Mouse (Mus musculus) adrenal gland, adult (tissue): Measurements from ENCODE around the gene Rad51b.

ENCODE experiments used
- DNase-seq, 2 experiments: peaks; one replicate each; pipeline ENCODE4 v3.0.0; 2022 to 2023; ENCODE audit warnings: low spot score in 1 of 2; ENCODE audit not compliant: inconsistent age in 2 of 2

Rad51b gene

DNA sequence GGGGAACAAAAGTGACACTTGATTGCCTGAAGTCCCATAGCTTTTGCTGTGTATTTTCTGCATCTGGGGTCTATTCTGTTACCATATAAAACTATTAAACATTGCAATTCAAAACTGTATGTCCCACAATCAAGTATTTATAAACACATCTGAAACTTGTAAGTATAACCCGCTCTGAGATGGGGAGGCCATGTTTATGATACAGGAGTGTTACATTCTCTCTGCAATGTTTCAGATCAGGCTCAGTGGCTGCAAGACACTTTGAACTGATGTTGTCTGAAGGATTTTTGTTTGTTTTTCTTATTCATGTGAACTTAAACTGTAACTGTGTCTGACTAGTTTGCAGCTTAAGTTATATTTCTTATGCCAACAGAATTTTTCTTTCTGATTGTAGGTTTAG lies 80.3 kb downstream of the Rad51b start:
- no peak for DNase-seq

DNA sequence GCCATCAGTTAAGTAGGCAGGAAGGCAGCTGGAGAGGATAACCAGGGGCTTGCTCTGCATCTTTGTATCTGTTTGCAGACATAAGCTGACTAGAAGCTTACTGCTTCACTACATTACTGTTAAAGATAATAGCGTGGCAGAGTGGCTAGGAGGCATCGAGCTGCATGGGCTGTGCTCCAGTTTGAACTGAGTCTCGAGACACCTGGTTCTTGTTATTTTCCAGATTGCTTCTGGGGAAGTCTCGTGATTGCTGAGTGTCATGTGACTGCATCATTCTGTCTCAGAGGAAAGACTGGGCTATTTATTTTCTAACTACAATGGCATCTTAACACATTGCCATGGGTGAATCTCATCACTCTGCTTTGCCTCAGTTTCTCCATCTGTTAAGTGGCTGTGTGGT lies 80.8 kb downstream of the Rad51b start:
- no peak for DNase-seq

DNA sequence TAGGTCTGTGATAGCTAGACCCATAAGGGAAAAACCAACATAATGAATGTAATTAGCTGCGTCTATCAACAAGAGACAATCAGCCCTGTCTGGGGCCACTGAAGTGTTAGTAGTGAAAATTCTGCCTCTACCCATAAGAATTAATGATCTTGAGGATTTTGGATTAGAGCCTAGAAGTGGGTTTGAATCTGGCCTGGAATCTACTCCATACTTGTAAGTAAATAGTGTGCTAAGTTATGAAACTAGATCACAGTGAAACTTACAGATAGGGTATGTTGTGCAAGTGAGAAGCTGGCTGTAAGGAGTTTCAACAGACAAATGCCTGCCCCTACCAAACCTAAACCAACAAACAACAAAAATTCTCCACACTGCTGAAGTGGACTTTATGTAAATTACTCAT lies 83.1 kb downstream of the Rad51b start:
- DNase-seq = no peak

DNA sequence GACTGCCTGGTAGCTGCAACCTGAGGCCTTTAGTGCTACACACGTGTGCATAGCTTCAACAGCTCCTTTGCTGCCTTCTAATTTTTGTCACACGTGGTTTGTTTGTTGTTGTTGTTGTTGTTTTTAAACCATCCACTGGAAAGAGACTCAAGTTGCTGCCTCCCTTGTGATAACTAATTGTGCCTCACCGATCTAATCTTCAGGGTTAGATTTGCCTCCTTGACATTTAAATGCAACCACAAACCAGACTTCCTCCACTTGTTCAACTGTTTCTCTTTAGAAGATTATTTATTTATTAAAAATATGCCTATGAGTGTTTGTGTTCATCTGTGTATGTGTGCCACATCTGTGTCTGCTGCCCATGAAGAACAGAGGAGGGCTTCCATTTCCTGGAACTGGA lies 84.4 kb downstream of the Rad51b start:
- DNase-seq = peak in 1 of 2 experiments; percentile 45

DNA sequence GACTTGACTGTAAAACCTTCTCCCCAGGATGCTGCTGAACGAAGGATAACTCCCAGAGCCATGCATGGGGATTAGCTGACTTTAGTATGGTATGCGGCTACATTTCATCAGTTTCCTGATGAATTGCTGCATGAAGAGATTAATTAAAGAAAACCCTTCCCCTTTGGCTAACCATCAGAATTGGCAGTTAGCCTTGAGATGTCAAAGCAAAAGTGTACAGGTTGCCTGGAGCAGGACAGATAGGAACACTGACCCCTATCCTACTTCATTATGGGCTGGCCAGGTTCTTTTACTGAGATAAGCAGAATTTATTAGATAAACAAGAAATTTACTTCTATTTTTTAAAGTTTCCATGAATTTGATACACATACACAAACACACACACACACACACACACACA lies 85.3 kb downstream of the Rad51b start:
- DNase-seq = no peak

DNA sequence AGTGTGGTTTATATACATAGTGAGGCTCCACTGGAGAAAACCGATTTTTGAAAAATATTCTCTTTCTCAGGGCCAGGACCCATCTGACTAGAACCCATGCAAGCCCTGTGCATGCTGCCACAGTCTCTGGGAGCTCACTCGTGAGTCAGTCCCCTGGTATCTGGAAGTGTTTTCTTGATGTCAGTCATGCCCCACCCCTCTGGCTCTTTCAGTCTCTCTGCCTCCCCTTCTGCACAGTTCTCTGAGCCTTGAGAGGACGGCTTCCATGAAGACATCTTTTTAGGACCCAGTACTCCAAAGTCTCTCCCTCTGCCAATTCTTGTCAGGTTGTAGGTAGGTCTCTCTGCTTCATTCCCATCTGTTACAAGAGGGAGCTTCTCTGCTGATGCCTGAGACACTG lies 86.5 kb downstream of the Rad51b start:
- DNase-seq = peak; percentile 46 to 76

DNA sequence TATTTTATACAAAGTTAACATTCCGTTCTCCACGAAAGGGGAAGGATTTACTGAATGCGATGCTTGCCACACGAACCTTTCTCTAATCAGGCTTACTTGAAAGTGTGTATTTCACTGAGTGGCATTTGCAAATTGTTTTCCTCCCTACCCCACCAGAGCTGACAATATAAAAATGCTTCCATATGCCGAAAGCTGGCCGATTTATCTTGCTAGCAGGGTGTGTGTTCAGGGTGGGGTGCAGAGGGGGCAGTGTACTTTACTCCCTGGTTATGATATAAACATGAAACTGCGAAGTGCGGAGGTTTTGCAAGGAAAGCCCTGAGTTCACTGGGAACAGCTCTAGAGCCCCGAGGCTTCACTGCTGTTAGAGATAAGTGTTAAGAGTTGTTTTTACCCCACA lies 87.7 kb downstream of the Rad51b start:
- DNase-seq = no peak

DNA sequence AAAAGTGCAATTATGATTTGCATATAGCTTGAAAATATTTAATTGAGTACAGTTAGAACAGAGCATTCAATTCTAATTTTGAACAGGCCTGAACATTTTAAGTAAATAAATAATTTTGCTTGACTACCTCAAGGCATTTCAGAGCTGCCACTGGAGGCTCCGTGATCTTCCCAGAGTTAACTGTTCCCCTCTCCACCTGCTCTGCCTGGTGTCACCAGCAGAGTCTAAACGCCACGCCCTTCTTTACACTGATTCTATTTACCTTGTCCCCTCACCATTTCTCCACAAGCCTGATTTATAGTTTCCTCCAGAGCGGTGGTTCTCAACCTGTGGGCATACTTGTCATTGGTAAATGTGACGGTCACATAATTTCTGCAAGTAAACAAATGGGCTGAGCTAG lies 88.1 kb downstream of the Rad51b start:
- DNase-seq = no peak

DNA sequence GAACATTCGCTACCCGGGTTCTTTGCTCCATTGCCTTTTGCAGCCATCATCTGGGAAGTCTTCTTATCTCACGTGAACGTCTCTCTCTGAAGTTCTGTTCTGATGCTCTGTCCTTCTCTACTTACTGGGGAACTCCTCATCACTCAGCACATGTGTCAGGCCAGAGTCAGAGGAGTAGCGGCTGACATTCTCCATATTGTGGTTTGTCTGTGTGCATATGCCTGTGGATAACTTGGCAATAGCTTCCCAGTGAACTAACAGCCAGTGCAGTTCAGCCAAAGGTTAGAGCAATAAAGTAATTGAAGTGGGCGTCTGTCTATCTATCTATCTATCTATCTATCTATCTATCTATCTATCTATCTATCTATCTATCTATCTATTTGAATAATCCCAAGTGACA lies 90.8 kb downstream of the Rad51b start:
- DNase-seq = no peak

DNA sequence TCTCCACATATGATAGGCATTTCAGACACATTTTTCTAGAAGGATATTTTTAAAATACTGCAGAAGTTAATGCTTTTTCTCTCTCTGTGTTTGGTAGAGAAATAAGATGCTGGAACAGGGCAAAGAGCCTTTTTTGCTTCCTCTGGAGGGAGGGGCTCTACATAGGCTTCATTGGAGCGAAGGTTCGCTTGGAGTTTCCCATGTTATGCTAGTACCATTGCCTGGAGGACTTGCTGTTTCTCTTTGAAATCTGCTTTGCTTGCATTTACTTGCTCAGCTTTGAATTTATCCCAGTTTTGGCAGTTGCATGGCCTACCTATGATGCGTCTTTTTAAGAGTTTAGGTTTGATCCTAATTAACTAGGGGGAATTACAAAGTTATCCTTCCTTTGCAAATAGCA lies 92.2 kb downstream of the Rad51b start:
- no peak for DNase-seq

DNA sequence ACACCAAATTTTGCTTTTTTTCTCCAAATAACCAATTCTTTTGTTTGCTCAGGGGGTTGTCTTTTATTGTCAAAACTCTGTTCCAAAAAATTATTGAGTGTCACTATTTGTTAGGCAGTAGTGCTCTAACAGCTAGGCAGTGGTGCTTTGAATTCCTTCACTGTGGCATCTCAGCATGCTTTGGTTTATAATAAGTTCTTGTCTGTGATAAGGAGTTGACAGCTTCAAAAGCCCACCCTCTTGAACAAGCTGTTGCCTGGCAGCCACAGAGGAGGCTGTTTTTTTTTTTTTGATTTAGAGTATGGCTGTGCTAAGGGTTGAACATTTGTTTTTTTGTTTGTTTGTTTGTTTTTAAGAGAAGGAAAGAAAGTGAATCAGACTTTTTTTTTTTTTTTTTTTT lies 92.9 kb downstream of the Rad51b start:
- no peak for DNase-seq

DNA sequence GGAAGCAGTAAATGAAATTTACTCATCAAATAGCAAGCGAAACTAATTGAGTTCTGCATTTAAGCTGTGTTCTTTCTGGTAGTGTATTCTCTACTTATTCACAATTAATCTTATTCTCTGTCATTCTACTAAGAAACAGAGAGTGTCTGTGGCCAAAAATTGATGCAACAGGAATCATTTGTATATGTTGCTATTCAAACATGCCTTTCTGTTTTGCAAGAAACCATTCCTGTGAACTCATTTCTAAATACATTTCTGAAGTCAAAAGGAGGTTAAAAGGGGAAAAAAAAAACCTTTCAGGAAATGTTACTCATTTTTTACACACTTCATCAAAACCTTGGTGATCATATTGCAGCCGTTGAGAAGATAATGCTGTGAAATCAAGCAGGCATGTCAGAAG lies 96.6 kb downstream of the Rad51b start:
- DNase-seq = no peak

DNA sequence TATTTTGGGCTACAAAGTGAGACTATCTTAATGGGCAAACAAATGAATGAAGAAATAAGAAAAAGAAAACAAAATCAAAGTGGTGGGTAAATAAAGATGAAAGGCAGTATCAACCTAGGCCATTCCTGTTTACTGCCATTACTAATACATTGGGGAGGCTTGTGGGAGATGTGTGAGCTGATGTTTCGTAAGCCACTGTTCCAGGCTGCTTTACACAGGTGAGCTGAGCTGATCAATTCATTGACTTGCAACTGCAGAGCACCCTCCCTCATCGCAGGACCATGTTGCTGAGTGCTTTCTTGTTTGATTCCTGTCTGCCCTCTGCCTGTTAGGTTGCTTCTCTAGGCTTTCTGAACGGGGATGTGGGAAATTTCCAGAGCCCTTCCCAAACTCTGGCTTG lies 106.9 kb downstream of the Rad51b start:
- DNase-seq = no peak

DNA sequence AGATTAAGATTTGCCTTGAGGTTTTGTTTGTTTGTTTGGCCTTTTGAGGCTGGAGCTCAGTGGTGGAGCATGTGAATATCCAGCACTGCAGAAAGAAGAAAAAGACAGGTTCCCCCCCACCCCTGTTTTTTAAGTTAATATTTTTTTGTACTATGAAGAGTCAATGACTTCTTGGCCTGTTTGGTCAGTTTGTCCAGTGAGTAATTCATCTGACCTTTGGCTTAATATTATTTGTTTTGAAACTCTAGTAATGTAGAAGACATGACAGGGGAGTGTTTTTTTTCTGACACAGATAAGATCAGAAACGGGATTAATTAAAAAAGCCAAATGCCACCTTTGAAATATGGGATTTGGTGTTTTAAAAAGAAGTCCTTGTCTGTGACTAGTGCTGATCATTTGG lies 107.4 kb downstream of the Rad51b start:
- DNase-seq = peak in 1 of 2 experiments; percentile 47

DNA sequence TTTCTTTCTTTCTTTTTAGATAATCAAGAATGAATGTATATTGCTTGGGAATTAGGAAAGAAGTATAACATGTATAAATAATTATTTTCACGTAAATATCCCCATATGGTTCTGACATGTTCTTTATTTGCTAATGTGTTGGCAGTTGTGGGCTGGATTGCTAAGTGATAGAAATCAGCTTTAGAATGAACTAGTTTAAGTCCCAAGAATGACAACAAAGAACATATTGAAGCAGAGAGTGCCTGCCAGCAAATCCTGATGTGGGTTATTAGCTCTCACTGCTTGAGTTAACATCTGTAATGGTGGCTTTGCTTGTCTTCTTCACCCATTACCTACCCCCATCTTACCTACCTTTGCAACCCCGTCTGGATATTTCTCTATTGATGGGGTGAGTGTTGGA lies 111.6 kb downstream of the Rad51b start:
- DNase-seq = no peak

DNA sequence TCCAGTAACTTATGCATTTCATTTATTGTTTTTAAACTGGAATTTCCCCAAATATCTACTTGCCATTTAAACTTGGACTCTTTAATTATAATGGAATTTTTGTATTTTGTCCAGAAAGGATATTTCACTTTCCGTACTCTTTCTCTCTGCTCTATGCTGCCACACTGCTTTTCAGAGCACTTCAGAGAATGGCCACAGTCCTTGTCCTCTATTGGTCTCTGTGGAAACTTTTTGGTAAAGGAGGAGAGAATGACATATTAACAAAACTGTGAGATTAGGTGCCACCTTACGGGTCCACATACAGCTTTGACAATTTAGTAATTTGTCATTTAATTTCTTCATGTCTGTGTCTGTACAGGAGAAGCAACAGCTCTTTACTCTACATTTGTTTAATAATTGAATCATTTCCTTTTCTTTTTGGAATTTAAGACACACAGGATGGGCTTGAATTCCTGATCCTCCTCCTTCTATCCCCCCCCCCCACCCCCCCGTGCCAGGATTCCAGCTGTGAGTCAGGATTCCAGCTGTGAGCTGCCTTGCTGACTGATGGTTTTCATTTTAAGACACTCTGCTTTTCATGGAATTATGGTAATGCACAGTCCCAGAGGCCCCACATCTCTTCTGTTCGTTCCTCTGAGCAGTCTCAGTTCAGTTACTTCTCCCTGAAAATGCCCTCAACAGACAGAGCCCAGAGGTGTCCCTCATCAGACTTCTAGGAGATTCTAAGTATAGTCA lies 112.2 kb downstream of the Rad51b start:
- DNase-seq = no peak

DNA sequence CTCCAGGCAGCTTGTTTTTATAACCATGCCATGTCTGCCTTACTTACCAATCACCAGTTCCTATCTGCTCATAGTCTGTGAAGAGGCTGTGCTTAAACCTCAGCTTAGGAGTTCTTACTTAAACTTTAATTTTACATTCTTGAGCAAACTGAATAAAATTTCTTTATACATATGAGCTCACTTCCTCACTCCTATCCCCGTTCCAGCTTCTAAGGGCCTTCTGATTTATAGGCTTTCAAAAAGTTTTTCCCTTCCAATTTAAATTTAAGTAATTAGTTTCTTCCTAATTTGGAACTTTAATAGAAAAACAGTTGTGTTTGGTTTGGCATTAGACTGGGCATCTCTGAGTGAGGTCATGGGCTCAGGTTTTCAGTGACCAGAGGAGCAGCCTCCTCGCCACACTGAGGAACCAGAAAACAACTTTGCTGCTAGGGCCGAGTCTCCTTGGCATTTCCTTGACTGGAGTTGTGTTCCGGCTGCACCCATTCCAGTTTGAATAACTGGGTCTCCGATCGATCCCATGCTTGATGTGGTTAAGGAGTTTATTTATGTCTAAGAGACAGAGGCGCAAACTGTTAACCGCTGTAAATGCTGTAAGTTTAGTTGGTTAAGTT lies 115.9 kb downstream of the Rad51b start:
- DNase-seq = no peak

DNA sequence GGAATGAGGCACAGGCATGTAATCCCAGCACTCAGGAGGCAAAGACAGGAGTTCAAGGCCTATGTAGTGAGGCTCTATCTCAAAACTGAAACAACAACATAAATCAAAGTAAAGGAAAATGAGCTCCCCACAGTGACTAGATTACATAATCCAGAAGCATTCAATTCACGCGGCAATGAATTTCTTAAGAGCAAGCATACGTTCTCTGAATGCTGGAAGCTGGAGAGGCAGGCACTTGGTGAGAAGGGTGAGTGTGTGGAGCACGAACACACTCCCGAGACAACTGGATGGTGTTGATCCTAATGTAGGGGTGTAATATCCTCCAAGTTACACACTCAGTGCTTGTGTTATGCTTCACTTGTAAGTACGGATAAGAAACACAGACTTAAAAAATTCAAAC lies 120.3 kb downstream of the Rad51b start:
- peak in 1 of 2 experiments; percentile 57 for DNase-seq

DNA sequence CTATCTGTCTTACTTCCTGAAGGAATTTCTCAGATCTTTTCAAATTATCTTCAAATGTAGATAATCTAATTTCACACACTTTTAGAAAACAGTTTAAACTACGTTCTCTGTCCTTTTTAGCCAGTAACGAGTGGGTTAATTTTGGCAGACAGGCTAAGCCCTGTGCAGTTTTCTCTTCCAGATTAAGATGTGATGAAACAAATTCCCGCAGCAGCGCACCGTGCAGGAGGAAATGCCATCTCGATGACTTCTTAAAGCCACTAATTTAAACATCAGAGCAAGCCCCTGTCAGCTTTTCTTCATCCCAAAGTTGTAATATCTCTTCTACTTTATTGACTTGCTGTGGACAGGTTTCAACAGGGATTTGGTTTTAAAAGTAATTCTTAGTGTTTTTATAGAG lies 123.5 kb downstream of the Rad51b start:
- no peak for DNase-seq

DNA sequence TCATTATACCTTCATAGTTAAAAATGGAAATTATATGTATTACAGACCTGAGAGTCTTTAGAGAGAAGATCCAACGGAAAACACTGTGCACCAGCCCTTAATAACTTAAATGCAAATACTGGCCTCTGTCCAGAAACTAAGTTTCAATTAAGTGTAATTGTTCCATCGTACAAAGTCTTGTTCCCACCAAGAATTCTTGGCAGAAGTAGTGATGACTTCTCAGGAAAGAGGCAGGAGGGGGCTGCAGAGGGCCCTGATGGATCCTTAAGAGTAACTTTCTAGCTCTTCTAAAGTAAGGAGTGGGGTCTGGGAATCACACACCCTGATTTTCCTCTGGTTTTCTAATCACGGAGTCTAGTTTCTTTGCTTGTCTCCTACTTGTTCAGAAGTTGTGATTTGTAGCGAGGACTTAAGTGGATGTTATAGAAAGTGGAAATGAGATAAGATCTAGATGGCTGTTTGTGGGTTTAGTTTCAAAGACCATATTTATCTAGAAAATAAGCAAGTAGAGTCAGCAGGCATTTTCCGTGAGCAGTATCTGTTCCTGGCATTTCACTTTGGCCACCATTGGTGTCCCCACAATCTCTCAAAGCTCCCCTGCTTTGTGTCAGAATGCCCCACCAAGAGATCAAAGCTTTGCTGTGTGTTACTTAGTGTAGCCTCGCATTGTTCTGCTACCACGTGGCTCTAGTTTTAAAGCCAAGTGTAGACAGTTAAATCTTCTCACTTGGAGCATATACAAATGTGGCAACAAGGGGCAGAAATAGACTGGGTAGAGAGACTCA lies 132.6 kb downstream of the Rad51b start:
- DNase-seq = no peak

DNA sequence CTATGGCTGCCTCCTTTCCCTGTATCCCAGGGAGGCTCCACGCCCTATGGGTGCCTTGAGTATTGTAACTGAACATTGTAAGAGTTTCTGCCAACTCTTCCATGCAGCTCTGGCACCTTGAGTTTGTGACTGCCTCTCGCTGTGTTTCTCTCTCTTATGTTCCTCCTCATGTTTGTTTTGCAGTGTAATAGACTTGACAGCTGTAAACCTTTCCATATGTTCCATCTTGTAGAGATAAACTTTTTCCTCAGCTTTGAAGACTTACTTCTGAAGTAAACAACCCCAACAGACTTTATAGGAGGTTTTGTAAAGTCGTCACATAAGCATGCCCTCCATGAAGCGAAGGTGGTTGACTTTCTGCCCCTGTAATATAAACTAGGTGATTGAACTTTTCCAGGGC lies 134.1 kb downstream of the Rad51b start:
- DNase-seq = no peak

DNA sequence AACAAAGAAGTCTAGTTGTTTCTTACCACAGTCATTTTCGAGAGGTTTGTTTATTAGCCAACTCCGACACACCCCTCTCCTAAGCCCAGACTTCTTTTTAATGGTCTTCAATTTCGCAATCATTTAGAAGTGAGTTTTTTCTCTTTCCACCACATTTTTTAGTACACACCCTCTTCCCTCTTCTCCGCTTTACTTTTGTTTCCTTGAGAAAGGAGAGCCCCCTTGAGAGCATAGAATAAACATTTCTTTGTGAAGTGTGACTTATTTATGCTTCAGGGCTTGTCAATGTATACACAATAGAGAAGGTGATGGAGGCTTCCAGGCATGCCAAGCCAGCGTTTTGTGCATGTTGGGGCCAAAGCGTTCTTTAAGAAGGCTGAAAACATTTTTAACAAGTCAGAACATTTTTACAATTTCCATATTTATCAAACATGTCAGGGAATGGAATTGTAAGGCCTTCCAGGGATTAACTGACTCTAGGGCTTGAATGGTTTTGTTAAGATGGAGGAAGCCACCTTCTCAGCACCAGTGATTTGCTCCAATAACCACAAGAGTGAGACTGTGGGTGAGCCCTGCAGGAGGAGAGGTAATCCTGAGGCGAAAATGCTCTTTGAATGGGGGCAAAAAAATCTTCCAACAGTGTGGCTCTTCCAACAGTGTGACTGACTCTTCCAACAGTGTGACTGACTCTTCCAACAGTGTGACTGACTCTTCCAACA lies 136.8 kb downstream of the Rad51b start:
- no peak for DNase-seq
